Mouse (Mus musculus): ENCODE results near the gene Mycl.

DNA sequence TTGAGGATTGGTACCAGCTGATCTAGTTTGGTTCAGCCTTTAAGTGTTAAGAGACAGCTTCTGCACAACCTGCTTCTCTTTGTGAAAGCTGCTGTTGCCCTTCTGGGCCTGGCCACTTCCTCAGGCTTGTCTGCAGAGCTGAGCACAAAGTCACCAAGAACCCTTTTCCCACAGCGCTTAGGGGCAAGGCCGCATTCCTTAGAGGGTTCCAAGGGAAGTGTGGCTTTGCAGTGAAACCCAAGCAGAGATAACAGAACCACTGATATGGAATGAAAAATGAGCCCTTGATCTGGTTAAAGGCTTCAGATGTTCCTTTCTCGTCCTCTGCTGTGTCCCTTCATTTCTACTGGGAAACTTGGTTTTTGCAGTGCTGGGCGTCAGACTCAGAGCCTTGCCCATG lies 8.0 kb upstream of the Mycl start:
- TF ChIP-seq CTCF (IDR thresholded peaks at IDR 0.05; ENCODE audit: extremely low read depth, insufficient read length, insufficient replicate concordance, low read depth, low read length): no peak
- no peak for TF ChIP-seq POLR2A (IDR thresholded peaks at IDR 0.05; ENCODE audit: low read depth, low read length)
